Mouse (Mus musculus) layer of hippocampus, adult 9-11 months (tissue): ENCODE results near the gene Iqschfp.
A peak's percentile ranks its signal among the peaks of the same experiment; 100 is the strongest.

Source experiments
- DNase-seq: peaks from one replicate; pipeline ENCODE4 v3.0.0; 2022

The Iqschfp gene

DNA sequence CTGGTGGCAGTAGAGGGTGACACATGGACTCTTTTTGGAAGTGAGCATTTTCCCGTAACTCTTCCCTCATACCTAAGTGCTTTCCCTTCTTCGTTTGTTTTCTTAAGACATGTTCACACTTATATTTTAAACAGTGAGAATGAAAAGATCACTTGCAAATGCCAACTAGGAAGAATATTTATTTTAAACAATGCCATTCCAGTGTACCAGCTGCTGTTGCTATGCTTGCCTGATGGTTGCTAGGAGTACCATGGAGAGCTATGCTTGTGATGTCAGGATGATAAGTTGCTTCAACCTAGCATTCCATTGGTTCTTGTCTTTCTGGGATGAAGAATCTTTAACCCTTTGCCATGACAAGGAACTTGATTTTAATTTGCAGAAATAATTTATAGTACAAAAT, 193.0 kb downstream of the Iqschfp start:
- peak; percentile 48 for DNase-seq

- no peak for DNase-seq
Observed at GRCm38 (mm10) chr3:68092108-68092507, 200.1 kb downstream of the Iqschfp start.

GRCm38 (mm10) chr3:68096724-68097431, 204.8 kb downstream of the Iqschfp start:
- DNase-seq, result no peak

DNA sequence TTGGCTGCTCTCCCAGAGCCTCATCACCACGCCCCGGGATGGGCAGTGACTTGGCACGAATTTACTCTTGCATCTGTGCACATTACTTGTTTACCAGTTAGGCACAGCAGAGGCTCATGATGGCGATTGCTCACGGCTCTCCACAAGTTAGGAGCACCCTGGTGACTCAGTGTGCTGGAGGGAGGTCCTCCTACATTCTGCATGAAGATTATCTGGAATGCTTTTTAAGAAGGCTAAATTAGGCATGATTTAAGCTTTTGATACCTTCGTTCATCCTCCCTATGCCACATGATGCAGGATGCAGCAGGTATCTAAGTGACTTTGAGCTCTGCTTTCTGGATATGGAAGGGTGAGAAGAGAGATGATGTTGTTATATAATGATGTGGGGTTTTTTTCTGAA, 207.5 kb downstream of the Iqschfp start:
- peak; percentile 11 for DNase-seq

- peak; percentile 56 for DNase-seq
Observed at GRCm38 (mm10) chr3:68101343-68101742, 209.3 kb downstream of the Iqschfp start.

DNA sequence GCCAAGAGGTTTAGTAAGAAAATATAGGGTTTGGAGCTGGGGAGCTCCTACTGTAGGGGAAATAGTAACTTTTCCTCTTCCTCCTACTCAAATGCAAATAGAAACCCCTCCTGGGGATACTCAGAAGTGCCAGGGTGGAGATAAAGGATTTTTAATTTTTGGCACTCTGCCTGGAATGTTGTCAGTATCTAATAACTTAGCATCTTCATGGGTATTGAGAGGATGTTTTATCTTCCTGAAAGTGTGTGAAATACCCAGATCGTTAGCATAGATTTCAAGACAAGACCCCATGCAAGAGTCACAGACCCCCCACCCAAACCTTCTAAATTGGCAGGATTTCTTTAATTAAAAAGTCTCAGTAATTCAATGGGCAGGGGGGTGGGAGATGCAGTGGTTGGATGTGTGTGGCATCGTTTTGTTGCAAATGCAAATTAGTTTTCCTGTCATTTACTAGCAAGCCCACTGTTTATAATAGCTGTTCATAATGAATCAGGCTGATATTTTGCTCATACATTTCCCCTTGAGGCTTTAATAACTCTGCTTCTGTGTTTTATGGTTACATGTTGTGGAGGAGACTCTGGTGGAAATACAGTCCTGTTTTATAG, 213.2 kb downstream of the Iqschfp start:
- DNase-seq, result no peak

DNA sequence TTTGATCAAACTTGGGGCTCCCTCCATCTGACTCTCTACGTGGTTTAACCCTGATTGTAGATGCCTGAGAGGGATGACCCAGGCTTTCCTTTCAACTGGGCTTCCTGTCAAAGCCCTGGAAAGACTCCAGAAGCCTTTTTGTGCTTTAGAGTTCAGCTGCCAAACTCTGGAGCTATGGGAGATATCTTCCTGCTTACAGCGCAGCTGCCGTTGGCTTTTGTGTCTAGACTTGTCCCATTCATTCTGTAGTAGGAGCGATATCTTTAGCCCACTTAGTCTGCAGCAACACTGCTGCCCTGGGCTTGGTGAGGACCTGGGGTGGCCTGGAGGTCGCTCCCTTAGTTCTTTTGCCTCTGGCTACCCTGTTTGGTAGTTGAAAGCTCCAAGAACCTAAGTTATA, 229.3 kb downstream of the Iqschfp start:
- DNase-seq, result no peak

DNA sequence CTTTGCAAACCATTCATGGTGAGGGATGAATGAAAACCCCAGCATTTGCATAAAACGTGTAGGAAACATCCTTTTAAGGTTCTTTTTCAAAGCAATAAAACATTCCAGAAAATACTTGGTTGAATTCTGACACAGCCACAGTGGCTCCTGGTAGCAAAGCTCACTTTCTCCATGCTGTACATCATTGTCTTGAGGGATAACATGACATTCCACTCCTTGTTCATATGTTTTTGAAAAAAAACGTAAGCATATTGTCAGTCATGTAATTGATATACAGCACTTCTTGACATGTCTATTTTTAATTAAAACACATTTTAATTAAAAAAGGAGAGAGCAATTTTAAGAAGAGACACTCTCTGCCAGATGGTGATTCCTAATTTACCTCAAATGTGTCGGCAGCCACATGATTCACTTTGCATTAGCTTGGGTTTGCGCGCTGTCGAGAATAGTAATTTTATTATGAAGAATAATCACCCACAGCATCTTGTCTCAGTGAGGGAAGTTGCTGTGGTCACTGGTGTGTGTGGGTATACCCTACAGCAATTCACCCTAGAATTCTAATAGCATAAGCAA, 234.3 kb downstream of the Iqschfp start:
- peak; percentile 16 for DNase-seq

DNA sequence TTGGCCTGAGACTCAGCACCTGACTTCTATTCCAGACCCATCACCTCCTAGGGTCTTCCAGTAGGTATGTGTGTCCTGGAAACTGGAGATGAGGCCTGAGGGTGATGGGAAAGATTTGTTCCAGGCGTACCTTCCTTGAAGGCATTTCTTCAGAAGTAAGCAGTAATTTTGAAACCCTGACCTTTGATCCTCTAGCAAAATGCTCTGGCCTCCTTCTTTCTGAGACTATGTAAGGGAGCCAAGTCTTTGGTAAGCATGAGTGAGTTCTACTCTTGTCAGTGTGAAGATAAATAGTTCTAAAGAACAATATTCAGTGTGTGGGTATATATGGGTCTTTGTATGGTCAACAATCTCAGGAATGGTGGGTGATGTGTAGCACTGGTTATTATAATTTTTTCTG, 238.4 kb downstream of the Iqschfp start:
- DNase-seq, result no peak

DNA sequence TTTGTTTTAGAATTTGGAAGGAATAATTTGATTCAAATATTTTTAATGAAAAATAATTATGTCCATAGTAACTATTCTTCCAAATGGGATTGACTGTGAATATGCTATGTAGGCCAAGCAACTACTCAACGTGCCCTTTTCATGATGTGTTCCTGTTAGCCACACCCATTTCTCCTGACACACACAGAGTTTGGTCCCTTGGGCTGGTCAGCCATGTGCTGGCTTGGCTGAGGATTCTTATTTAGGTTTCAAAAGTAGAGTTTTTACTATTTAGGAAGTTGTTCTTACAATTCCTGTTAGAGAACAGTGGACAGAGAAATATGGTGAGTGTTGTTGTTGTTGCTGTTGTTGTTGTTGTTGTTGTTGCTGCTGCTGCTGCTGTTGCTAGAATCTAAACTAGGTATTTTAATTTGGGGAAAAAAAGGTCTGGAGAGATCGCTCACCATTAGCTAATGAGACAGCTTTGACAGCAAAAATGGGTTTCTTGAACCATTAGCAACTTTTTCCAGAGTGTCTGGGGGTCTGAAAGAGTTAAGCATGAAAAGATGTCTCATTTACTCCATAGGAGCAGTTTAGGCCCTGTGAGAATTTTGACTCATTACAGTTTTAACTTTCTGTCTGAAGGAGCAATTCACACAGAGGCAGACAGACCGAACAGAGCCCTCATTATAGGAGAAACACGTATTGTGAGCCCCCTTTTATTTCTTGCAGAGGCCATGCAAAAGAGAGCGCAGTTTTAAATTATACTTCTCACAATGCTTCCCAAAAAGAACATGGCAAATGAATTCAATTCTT, 247.0 kb downstream of the Iqschfp start:
- DNase-seq, result no peak

DNA sequence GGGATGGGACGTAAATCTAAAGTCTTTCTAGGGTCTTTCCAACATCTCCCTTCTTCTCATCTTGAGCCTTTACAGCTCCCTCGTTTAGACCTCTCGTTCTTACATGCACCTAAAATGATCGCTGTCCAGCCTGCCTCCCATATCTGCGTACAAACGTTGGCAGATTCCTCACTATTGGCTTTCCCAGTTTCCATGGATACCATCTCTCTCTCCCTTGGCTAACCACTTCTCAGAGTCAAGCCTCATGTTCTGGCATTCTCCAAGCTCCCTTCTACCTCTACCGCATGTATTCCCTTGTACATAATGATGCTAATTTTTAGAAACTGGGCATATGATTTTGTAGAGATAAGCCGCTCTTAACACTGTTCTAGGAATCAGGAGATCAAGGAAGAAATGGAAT, 258.7 kb downstream of the Iqschfp start:
- no peak for DNase-seq

DNA sequence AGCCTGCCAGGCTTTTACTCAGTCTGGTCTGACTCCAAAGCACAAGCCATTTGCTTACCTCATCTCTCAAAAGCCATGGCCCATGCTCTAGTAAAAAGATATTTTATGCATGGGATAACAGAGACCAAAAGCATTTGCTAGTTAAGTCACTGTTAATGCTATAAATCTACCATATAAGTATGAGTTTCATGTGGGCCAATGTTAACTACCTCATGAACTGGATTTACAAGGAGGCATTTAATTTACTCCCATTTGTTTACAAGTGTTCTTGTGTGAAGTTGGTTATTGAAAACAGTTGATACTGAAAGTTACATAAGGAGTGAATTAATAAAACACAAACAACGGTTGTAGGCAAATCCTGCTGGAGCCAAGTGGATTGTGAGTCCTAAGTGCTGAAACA, 268.1 kb downstream of the Iqschfp start:
- DNase-seq, result no peak

- DNase-seq, result no peak
Observed at GRCm38 (mm10) chr3:68160760-68161159, 268.7 kb downstream of the Iqschfp start.

- no peak for DNase-seq
Observed at GRCm38 (mm10) chr3:68178248-68178647, 286.2 kb downstream of the Iqschfp start.

GRCm38 (mm10) chr3:68187471-68187870, 295.4 kb downstream of the Iqschfp start:
- no peak for DNase-seq

GRCm38 (mm10) chr3:68189100-68189499, 297.1 kb downstream of the Iqschfp start:
- DNase-seq, result no peak

DNA sequence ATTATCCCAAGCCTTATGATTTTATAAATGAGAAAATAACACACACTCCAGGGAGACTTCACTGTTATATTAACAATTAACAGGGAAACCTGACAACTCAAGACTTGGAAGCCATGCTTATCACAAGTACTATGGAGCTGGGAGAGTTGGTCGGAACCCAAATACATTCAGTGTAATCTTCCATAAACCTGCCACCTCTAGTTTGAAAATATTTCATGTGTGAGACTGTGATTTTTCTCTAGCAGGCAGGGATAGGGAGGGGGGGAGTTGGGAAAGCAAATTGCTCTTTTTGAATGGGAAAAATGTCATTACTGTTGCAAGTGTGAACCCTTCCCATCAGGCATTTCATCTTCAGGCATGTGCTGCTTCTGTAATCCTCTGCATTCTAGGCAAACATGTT, 304.9 kb downstream of the Iqschfp start:
- no peak for DNase-seq

DNA sequence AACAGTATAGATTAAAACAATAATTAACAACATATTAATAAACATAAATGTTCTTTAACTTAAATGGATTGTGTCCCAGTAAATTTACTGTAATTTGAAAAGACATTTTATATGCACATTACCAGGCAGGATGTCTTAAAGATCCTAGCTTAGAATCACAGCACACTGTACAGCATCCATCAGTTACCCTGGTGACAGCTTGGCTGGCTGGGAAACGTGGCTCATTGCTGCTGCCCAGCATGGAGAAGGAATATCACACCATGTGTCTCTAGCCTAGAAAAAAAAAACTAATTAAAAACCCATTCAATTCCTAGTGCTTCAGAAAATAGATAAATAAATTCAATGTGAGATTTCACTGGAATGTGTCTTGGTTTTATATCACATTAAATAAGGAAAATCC, 309.2 kb downstream of the Iqschfp start:
- peak; percentile 63 for DNase-seq

- DNase-seq, result no peak
Observed at GRCm38 (mm10) chr3:68202162-68202902, 310.3 kb downstream of the Iqschfp start.

DNA sequence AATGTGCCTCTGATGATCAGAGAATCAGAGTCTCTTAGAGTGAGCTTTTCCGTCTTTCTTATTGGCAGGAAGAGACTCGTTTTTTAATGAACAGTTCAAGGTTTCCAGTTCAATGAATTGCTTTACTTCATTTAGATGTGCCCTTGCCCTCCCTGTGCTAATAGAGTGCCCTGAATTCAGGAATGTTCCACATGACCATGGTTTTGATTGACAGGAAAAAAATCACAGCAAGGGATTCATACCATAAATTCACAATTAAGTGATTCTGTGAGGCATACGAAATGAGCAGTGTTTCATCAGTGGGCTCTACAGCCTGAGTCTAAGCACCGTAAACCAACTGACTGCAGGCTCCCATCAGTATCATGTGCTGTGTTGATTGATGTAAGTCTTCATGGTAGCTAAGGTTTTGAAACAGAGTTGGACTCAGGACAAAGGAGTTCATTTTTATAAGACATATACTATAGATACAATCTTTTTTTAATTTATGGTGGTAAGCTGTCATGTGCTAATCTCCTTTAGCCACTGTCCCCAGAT, 312.0 kb downstream of the Iqschfp start:
- DNase-seq, result no peak

DNA sequence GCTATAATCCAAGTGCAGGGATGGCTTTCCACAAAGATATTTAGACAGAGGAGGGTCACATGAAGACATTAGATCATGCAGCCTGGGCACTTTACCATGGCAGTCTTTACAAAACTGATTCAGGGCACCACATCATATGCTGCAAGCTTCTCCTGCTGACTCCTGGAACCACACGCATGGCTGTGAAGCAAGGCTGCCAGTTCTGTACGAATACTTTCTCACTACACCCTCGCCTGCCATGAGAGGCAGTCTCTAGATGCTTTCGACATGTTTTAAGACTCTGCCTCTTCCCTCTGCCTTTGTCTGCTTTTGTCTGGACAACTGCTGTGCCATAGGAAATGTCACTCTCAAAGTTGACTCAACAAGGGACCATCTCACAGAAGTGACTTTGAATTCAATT, 318.4 kb downstream of the Iqschfp start:
- no peak for DNase-seq

- no peak for DNase-seq
Observed at GRCm38 (mm10) chr3:68221452-68221851, 329.4 kb downstream of the Iqschfp start.

DNA sequence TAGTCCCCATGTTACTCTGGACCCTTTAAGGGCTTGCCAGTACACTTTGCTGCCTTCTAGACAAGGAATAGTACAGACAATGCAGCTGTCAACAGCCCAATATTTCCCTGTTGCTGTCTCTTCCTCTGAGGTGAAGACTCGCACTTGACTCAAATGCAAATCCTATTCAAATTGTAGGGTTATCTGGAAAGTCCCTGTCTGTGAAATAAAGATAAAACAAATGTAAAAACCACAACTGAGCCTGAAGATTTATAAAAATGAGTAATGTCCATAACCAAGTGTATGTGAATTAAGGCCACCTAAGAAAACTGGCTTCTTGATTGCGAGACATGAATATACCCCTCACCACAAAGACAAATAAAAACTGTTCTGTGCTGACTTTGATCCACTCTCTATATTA, 347.9 kb downstream of the Iqschfp start:
- no peak for DNase-seq
